Mouse (Mus musculus): ENCODE results near the gene Osbpl3.

- TF ChIP-seq POLR2A (IDR thresholded peaks at IDR 0.05; ENCODE audit: insufficient read depth, low read length): no peak
- no peak for TF ChIP-seq CTCF (IDR thresholded peaks at IDR 0.05; ENCODE audit: low read depth, low read length)
- TF ChIP-seq EP300 (IDR thresholded peaks at IDR 0.05; ENCODE audit: insufficient read depth, low read depth, low read length): no peak
Measured at GRCm38 (mm10) chr6:50424271-50424670, 31.7 kb downstream of the Osbpl3 start.

Data from ES-Bruce4 (cell line).